Comparison of ENCODE assay signal across 27 mouse cellular contexts in the genomic region with DNA sequence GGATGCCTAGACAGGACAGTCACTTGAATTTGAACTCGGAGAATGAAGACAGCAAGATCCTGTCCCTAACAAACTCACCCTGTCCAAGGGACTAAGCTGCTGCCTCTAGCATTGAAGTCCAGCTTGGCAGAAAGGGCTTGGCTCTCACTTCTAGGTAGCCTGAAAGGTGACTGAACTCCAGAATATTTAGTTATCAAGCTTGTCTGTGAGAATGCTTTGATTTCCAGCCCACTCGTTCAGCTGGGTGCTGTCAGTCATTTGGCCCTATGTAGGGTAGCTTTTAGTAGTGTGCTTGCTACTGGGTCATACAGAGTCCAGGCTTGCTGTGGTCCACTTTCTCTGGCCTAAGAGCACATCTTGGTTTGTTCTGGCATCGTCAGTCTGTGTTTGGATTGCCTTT. TPM values are rescaled to one million over a fixed set of nuclear protein-coding genes. Genes with fewer than 3 reads are reported as not detected.
DNase-seq lines count a peak whose midpoint lies in the region; ATAC-seq lines count a peak whose summit lies in the region.
"Had no signal": no experiment of that assay in that cellular context is flagged by ENCODE, and none has a peak within 500 bp of the region (broad histone marks: within the 10 kb centered on the region; RNA-seq: fewer than 3 reads in every experiment).

No protein-coding gene starts in this region.

- peaks cover 53% of the 10 kb centered on the region for H3K36me3 ChIP-seq in erythroblast, embryonic 14.5 days (ENCODE audit: control insufficient read depth)
- peaks cover 24% of the 10 kb centered on the region for H3K36me3 ChIP-seq in heart, embryonic 16.5 days (ENCODE audit: control insufficient read depth, insufficient read depth)
- H3K36me3 ChIP-seq in midbrain, embryonic 13.5 days: peaks cover 26% of the 10 kb centered on the region
- H3K36me3 ChIP-seq in midbrain, embryonic 14.5 days (ENCODE audit: control insufficient read depth, insufficient read depth, low read length): peaks cover 30% of the 10 kb centered on the region

- no peak for DNase-seq in heart, postnatal 25 days (ENCODE audit: low spot score)
- no peak for DNase-seq in midbrain, embryonic 14.5 days
- DNase-seq in skeletal muscle tissue, adult 2 months (ENCODE audit: low read depth, low spot score): peak; percentile 28
- DNase-seq in urinary bladder, postnatal 25 days (ENCODE audit: low spot score): no peak
- DNase-seq: adrenal gland, postnatal 10 days; cerebellum, adult 11 months; cerebellum, postnatal 10 days; embryo, embryonic 11 days; forebrain, postnatal 0 days; heart, adult 18-20 months; kidney, adult 8-10 months; kidney, postnatal 14 days; lung, postnatal 4 days; thymus, adult 18-20 months; thymus, postnatal 4 days had no signal

- no peak overlapping the region for H3K27ac ChIP-seq in heart, embryonic 16.5 days (ENCODE audit: low read length)
- H3K27ac ChIP-seq in midbrain, embryonic 13.5 days: no peak overlapping the region
- no peak overlapping the region for H3K27ac ChIP-seq in midbrain, embryonic 14.5 days (replicated peaks; ENCODE audit: low read depth, low read length)
- H3K27ac ChIP-seq: forebrain, embryonic 10.5 days; hindbrain, embryonic 12.5 days; layer of hippocampus, adult 2 months; limb, embryonic 15.5 days; neural tube, embryonic 13.5 days; stomach, embryonic 15.5 days had no signal

- peak overlapping the region; percentile 78 for H3K4me3 ChIP-seq in erythroblast, embryonic 14.5 days (replicated peaks)
- H3K4me3 ChIP-seq in heart, embryonic 16.5 days (ENCODE audit: low read length): no peak overlapping the region
- H3K4me3 ChIP-seq in midbrain, embryonic 13.5 days (replicated peaks): no peak overlapping the region
- no peak overlapping the region for H3K4me3 ChIP-seq in midbrain, embryonic 14.5 days (replicated peaks; ENCODE audit: low read depth, low read length)
- H3K4me3 ChIP-seq: forebrain, embryonic 10.5 days; hindbrain, embryonic 12.5 days; layer of hippocampus, adult 2 months; limb, embryonic 15.5 days; neural tube, embryonic 13.5 days; stomach, embryonic 15.5 days had no signal

- WGBS in heart, embryonic 16.5 days: 55% methylated on average over 3 of the region's 3 CpGs
- WGBS in midbrain, embryonic 13.5 days: 85% methylated on average over 3 of the region's 3 CpGs
- 80% methylated on average over 3 of the region's 3 CpGs for WGBS in midbrain, embryonic 14.5 days

- intact Hi-C loops in heart, postnatal 25 days (cut with DNase I): no loop called here

- ATAC-seq in erythroblast, adult 5-6 weeks (replicated peaks; ENCODE audit: low FRiP score, poor library complexity, severe bottlenecking): no peak
- no peak for ATAC-seq in heart, embryonic 16.5 days (replicated peaks; ENCODE audit: extremely low read depth, insufficient read depth, low FRiP score)
- no peak for ATAC-seq in midbrain, embryonic 13.5 days
- ATAC-seq in midbrain, embryonic 14.5 days (ENCODE audit: low FRiP score, low TSS enrichment): no peak
- ATAC-seq: forebrain, postnatal 0 days; Patski had no signal

- peak overlapping the region; percentile 0; the same call in 1 of the 2 replicates for H3K9ac ChIP-seq in heart, embryonic 16.5 days (ENCODE audit: low read length)
- H3K9ac ChIP-seq in midbrain, embryonic 13.5 days (replicated peaks): 0 out of 2 replicates have a peak overlapping the region, but pooled peaks have one; percentile 11
- H3K9ac ChIP-seq in midbrain, embryonic 14.5 days (replicated peaks; ENCODE audit: low read length): no peak overlapping the region
- H3K9ac ChIP-seq: forebrain, postnatal 0 days; hindbrain, embryonic 12.5 days; limb, embryonic 15.5 days; neural tube, embryonic 13.5 days; stomach, embryonic 15.5 days had no signal

- H3K27me3 ChIP-seq in erythroblast, embryonic 14.5 days (ENCODE audit: control insufficient read depth): no peaks in the 10 kb centered on the region
- H3K27me3 ChIP-seq in heart, embryonic 16.5 days (ENCODE audit: control insufficient read depth, insufficient read depth, low read length): no peaks in the 10 kb centered on the region
- H3K27me3 ChIP-seq in midbrain, embryonic 13.5 days: no peaks in the 10 kb centered on the region
- H3K27me3 ChIP-seq in midbrain, embryonic 14.5 days (ENCODE audit: control insufficient read depth, insufficient read depth, low read length): no peaks in the 10 kb centered on the region
- H3K27me3 ChIP-seq: hindbrain, embryonic 12.5 days; limb, embryonic 15.5 days; neural tube, embryonic 13.5 days; Patski; stomach, embryonic 15.5 days had no signal

- peaks cover 68% of the 10 kb centered on the region for H3K4me1 ChIP-seq in erythroblast, embryonic 14.5 days (ENCODE audit: control insufficient read depth)
- H3K4me1 ChIP-seq in heart, embryonic 16.5 days (ENCODE audit: control insufficient read depth, insufficient read depth, low read length): peaks cover 23% of the 10 kb centered on the region
- H3K4me1 ChIP-seq in midbrain, embryonic 13.5 days (replicated peaks): peaks cover 30% of the 10 kb centered on the region
- peaks cover 11% of the 10 kb centered on the region for H3K4me1 ChIP-seq in midbrain, embryonic 14.5 days (ENCODE audit: control insufficient read depth, insufficient read depth, low read length)

- H3K4me2 ChIP-seq in heart, embryonic 16.5 days (ENCODE audit: low read depth, low read length): no peak overlapping the region
- no peak overlapping the region; the same call in 1 of the 2 replicates for H3K4me2 ChIP-seq in midbrain, embryonic 13.5 days (replicated peaks)
- no peak overlapping the region for H3K4me2 ChIP-seq in midbrain, embryonic 14.5 days (ENCODE audit: low read length)
- H3K4me2 ChIP-seq: hindbrain, embryonic 12.5 days; limb, embryonic 15.5 days; midbrain, embryonic 11.5 days; neural tube, embryonic 13.5 days; stomach, embryonic 15.5 days had no signal

- no peaks in the 10 kb centered on the region for H3K9me3 ChIP-seq in erythroblast, embryonic 14.5 days (ENCODE audit: control insufficient read depth, low read length)
- no peaks in the 10 kb centered on the region for H3K9me3 ChIP-seq in heart, embryonic 16.5 days (replicated peaks; ENCODE audit: control insufficient read depth, low read length)
- H3K9me3 ChIP-seq in midbrain, embryonic 13.5 days: no peaks in the 10 kb centered on the region
- no peaks in the 10 kb centered on the region for H3K9me3 ChIP-seq in midbrain, embryonic 14.5 days (ENCODE audit: control insufficient read depth, low read length)
- H3K9me3 ChIP-seq: forebrain, embryonic 10.5 days; hindbrain, embryonic 12.5 days; limb, embryonic 15.5 days; neural tube, embryonic 13.5 days; stomach, embryonic 15.5 days had no signal

RNA-seq across cellular contexts. Expression of a gene that starts 2.9 kb away (rescaled TPM):
- polyA plus RNA-seq in erythroblast, embryonic 14.5 days (2012): 16.0 and 20.1 TPM in 2 replicates
- 28.1 and 29.5 TPM in 2 replicates for total RNA-seq in erythroblast, adult 5-6 weeks (2015; ENCODE audit: low replicate concordance)
- total RNA-seq in erythroblast, adult 5-6 weeks (2017; ENCODE audit: low replicate concordance): 45.1 and 58.0 TPM in 2 replicates
- 50.1 and 51.0 TPM in 2 replicates for polyA plus RNA-seq in heart, embryonic 16.5 days (2015; fragmentation: Nextera tagmentation; extraction: Ambion mirVana)
- total RNA-seq in heart, postnatal 25 days (2021): 10 to 100 TPM; 42.9 to 45.5 TPM
- polyA plus RNA-seq in midbrain, embryonic 13.5 days (2015; fragmentation: Nextera tagmentation; extraction: Ambion mirVana): 70.1 and 78.3 TPM in 2 replicates
- polyA plus RNA-seq in midbrain, embryonic 14.5 days (2014; fragmentation: Nextera tagmentation; extraction: Ambion mirVana): 50.9 and 57.0 TPM in 2 replicates

RNA-seq across cellular contexts. Expression of a gene that starts 3.1 kb away (rescaled TPM):
- 0.09 and 0.25 TPM in 2 replicates for polyA plus RNA-seq in erythroblast, embryonic 14.5 days (2012)
- not detected in 2 replicates for total RNA-seq in erythroblast, adult 5-6 weeks (2015; ENCODE audit: low replicate concordance)
- 0.09 TPM in 1 of 2 replicates, not detected in the other for total RNA-seq in erythroblast, adult 5-6 weeks (2017; ENCODE audit: low replicate concordance)
- polyA plus RNA-seq in heart, embryonic 16.5 days (2015; fragmentation: Nextera tagmentation; extraction: Ambion mirVana): 1.7 and 2.6 TPM in 2 replicates
- 1 to 10 TPM; 1.8 to 2.2 TPM for total RNA-seq in heart, postnatal 25 days (2021)
- polyA plus RNA-seq in midbrain, embryonic 13.5 days (2015; fragmentation: Nextera tagmentation; extraction: Ambion mirVana): 0.66 and 2.0 TPM in 2 replicates
- 1.2 and 1.7 TPM in 2 replicates for polyA plus RNA-seq in midbrain, embryonic 14.5 days (2014; fragmentation: Nextera tagmentation; extraction: Ambion mirVana)

RNA-seq across cellular contexts. Expression of a gene that starts 14.2 kb away (rescaled TPM):
- 4.4 and 10.8 TPM in 2 replicates for polyA plus RNA-seq in erythroblast, embryonic 14.5 days (2012)
- 11.1 and 58.3 TPM in 2 replicates for total RNA-seq in erythroblast, adult 5-6 weeks (2015; ENCODE audit: low replicate concordance)
- total RNA-seq in erythroblast, adult 5-6 weeks (2017; ENCODE audit: low replicate concordance): 5.9 and 13.1 TPM in 2 replicates
- 142 and 149 TPM in 2 replicates for polyA plus RNA-seq in heart, embryonic 16.5 days (2015; fragmentation: Nextera tagmentation; extraction: Ambion mirVana)
- 10 to 100 TPM; 71.9 to 79.7 TPM for total RNA-seq in heart, postnatal 25 days (2021)
- polyA plus RNA-seq in midbrain, embryonic 13.5 days (2015; fragmentation: Nextera tagmentation; extraction: Ambion mirVana): 93.4 and 104 TPM in 2 replicates
- polyA plus RNA-seq in midbrain, embryonic 14.5 days (2014; fragmentation: Nextera tagmentation; extraction: Ambion mirVana): 56.6 and 64.3 TPM in 2 replicates

RNA-seq across cellular contexts. Expression of a gene that starts 25.4 kb away (rescaled TPM):
- 1.8 and 3.4 TPM in 2 replicates for polyA plus RNA-seq in erythroblast, embryonic 14.5 days (2012)
- total RNA-seq in erythroblast, adult 5-6 weeks (2015; ENCODE audit: low replicate concordance): 3.1 TPM in 1 of 2 replicates, not detected in the other
- total RNA-seq in erythroblast, adult 5-6 weeks (2017; ENCODE audit: low replicate concordance): not detected in 2 replicates
- 3.2 and 4.2 TPM in 2 replicates for polyA plus RNA-seq in heart, embryonic 16.5 days (2015; fragmentation: Nextera tagmentation; extraction: Ambion mirVana)
- total RNA-seq in heart, postnatal 25 days (2021): under 1 TPM; 0.39 to 0.42 TPM
- 0.77 and 1.0 TPM in 2 replicates for polyA plus RNA-seq in midbrain, embryonic 13.5 days (2015; fragmentation: Nextera tagmentation; extraction: Ambion mirVana)
- 0.63 and 1.6 TPM in 2 replicates for polyA plus RNA-seq in midbrain, embryonic 14.5 days (2014; fragmentation: Nextera tagmentation; extraction: Ambion mirVana)

RNA-seq across cellular contexts. Expression of a gene that starts 33.5 kb away (rescaled TPM):
- polyA plus RNA-seq in erythroblast, embryonic 14.5 days (2012): not detected in 2 replicates
- not detected in 2 replicates for total RNA-seq in erythroblast, adult 5-6 weeks (2015; ENCODE audit: low replicate concordance)
- total RNA-seq in erythroblast, adult 5-6 weeks (2017; ENCODE audit: low replicate concordance): not detected in 2 replicates
- 0.21 TPM in 1 of 2 replicates, not detected in the other for polyA plus RNA-seq in heart, embryonic 16.5 days (2015; fragmentation: Nextera tagmentation; extraction: Ambion mirVana)
- total RNA-seq in heart, postnatal 25 days (2021): not detected
- not detected in 2 replicates for polyA plus RNA-seq in midbrain, embryonic 13.5 days (2015; fragmentation: Nextera tagmentation; extraction: Ambion mirVana)
- not detected in 2 replicates for polyA plus RNA-seq in midbrain, embryonic 14.5 days (2014; fragmentation: Nextera tagmentation; extraction: Ambion mirVana)
- total RNA-seq: forebrain, postnatal 0 days; heart, adult 18-20 months had no signal
- polyA plus RNA-seq: forebrain, postnatal 0 days; hindbrain, embryonic 12.5 days; neural tube, embryonic 13.5 days had no signal
